Mouse (Mus musculus): ENCODE data around the gene Atf3.

Gene Atf3

DNA sequence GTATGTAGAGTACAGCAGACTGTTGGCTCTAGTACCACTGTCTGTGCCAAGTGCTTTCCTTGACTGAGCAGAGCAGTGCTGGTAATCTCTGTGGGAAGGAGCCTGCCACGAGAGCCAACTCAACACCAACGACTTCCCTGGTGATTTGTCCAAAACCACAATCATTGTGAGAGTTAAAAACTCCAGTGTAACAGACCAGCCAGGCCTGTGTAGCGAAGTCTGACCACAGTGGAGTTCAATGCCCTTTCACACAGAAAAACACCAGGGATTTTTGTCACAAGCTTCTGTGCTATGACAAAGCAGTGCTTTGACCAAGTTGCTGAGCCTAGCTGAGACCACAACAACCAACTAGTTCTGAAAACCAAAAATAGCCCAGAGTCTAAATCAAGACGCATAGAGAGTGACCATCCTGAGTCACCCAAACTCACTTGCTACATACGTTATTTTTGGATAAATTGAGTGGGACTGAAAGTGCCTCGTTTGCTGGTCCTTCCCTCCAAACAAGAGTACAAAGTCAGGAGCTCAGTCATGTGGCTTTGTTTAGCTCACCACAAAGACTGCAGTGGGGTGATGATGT, 12.6 kb upstream of the Atf3 start:
- DNase-seq (ENCODE audit: low spot score): no peak

DNA sequence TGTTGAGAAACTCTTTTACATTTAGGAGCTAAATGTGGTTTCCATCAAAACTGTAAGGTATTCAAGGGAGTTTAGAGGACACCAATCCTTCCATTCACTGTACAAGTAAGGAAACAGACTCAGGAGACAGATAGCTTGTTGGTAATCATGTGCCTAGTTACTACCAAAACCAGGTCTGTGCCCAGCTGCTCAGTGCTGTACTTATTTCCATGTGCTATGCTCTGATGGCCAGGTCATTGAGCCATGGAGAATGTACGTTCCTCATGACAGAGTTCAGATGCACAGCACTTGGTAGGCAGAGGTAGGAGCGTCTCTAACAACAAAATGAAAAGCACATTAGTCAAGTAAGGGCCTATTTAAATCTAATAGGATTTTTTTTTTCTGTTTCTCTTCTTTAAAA, 8.7 kb upstream of the Atf3 start:
- DNase-seq (ENCODE audit: low spot score): no peak

DNA sequence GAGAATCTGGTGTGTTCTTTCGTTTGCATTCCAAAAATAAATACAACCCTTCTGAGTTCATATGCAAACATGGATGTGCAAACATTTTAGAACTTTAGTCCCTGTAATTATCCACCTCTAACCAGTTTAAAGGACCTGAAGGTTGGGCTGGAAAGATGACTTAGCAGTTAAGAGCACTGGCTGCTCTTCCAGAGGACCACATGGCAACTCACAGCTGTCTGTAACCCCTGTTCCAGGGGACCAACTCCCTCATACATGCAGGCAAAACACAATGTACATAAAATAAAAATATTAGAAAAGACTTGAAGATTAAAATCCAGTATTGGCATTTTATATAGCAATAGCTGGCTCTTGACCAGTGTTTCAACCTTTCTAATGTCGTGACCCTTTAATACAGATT, 7.9 kb upstream of the Atf3 start:
- DNase-seq (ENCODE audit: low spot score): no peak

DNA sequence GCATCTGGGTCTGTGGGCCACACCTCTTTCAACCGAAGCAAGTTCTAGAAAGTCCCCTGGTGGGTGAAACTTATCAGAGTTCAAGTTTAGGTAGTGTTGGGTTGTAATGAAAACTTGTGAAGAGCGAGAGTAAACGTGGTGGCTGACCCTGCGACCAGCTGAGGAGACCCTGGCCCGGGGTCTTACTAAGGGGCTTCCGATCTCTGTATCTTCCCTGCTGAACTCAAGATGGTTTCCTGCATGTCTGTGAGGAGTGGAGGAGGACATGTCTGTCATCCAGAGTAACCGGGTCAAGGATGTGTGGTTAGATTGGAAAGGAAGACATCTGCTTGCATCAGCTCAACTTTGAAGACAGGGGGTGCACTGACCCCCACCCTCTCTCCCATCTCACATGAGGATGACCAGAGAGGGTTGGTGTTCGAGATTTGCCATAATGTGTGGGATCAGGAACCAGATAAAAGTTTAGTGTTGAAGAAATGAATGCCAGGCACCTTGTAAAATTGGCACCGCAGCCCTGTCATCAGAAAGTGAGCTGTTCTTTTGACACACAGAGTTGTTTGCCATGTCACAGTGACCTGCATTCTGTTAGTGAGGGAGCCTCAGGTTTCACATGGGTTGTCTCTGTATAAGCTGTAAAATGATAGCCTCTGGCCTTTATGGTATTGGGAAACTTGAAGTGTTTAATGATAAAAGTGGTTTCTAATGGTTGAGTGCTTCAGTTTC, 7.3 kb upstream of the Atf3 start:
- no peak for DNase-seq (ENCODE audit: low spot score)

DNA sequence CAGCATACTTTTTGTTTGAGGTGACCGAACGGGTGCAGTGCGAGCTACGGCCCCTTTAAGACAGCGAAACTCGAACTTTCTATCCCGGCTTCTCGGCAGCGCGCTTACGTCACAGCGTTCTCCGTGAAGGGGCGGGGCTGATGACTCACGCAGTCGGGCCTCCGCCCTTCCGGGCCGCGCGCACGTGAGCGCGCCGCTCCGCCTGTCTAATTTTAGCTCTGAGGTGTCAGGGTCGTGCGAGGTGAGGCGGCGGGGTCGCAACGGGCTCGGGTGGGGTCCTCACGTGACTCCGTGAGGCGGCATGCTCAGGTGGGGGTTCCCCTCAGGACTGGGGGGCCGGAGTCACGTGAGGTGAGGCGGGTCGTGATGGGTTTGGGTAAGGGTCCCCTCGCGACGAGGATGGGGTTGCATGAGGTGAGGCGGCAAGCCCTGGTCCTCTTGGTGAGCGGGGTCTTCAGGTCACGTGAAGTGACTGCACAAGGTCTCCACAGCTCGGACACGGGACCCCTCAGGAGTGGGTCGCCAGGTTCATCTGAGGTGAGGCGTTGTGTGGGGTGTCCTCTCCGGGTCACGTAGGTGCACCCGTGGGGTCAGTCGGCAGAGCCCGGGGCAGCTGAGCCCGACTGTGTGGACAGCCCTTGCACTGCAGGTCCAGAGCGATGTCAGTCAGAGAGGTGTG, 6.6 kb upstream of the Atf3 start:
- peak; percentile 83 for DNase-seq (ENCODE audit: low spot score)

DNA sequence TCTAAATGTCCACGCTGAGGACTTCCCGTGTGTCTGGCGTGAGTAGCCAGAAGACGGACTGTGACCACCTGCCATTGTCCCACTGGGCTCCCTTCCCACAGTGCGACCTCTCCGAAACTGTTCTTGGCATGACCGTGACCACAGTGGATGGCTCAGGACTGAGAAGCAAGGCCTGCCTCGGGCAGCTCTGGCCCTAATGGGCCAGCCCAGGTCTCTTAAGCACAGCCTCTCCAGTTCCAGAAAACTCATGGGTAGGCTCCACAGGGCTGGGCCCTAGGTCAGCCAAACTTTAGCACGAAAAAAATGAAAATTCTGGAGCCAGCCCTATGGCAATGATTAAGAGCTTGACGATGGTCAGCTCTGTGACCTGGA, 6.1 kb upstream of the Atf3 start:
- DNase-seq (ENCODE audit: low spot score): no peak

DNA sequence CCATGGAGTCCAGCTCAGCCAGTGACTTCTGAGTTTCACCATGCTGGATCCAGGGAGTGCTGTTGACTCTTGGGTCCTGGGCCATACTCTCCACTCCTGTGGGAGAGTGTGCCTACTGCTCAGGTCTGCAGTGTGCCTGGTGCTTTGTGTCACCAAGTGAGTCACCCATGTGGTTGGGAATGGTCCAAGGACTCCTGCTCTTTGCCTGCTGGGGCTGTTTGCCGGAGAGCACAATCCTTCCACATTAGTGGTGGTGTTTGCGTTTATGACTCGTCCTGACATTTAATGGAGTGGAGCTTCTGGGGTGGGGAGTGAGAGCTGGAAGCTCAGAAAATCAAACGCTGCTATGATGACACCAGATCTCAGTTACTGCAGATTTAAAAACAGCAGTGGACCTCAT, 4.2 kb upstream of the Atf3 start:
- no peak for DNase-seq (ENCODE audit: low spot score)

DNA sequence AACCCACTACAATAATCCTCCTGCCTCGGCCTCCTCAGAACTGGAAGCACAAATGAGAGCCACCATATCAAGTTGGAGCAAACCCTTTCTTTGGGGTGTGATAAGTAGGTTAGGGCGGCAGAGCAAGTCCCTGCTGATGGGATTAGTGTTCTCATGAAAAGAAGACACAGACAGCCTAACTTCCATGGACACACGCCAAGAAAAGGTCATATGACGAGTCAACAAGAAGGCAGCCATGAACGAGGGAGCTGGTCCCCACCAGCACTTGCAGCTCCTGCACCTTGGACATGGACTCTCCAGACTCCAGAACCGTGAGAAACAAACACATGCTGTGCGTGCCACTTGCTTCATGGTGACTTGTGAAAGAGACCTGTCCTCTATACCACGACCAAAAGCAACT, 2.7 kb upstream of the Atf3 start:
- no peak for DNase-seq (ENCODE audit: low spot score)

DNA sequence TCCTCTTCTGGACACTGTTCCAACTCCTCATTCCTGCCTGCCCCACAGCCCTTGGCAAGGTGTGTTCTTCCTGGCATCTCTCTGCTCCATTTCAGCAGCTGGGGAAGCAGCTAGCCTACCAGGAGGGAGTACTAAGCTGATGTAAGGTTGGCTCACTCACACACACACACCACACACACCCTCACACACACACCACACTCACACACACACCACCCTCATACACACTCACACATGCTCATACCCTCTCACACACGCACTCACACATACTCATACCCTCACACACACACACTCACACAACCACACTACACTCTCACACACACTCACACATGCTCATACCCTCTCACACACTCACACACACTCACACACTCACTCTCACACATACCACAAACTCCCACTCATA, 1.9 kb upstream of the Atf3 start:
- no peak for DNase-seq (ENCODE audit: low spot score)

DNA sequence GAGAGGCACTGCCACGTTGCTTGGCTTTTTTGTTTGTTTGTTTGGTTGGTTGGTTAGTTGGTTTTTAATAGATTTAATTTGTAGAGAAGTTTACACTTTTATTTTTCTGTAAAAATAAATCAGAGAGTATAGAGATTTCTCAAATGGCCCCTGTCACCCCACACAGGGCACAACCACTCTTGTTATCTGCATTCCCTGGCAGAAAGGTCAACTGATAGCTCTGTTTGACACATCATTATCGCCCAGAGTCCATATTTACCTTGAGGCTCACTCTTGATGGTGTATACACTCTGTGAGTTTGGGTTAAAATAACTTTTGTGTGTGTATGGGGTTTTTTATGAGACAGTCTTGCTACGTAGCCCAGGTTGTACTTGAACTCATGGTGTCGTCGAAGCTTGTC, 744 bp upstream of the Atf3 start:
- no peak for DNase-seq (ENCODE audit: low spot score)

DNA sequence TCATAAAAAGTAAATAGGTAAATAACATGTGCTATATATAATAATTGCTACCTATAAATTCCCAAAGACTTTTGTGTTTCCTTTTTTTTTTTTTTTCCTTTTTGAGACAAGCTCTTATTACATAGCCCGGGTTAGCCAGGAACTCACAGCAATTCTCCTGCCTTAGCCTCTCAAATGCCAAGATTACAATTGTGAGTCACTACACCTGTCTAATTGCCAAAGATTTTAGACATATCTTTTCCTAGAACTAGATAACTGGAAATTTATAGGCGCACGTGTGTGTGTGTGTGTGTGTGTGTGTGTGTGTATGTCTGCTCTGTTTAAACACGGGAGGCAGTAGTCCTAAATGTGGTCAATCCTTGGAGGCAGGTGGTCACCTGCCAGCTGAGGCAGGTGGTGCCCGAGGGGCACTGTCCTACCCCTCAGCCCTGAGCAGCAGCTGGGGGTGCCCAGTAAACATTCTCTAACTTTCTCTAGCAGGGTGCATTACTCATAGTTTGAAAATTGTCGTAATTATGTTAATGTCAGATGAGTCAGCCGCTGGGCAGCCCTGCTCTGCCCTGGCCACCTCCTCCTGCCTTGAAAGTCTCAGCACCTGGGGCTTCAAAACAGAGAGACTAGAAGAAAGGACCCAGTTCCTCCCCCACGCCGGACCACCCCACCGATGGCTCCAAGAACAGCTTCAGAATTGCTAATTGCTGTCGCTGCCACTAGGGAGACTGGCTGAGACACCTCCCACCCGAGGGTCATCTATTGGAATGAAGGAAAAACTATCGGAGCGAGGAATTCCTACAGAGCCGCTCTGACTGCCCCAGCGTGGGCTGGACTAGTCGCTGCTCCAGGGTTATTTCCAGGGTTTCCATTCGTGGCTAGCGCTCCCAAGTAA, 1.8 kb downstream of the Atf3 start:
- DNase-seq (ENCODE audit: low spot score): no peak

DNA sequence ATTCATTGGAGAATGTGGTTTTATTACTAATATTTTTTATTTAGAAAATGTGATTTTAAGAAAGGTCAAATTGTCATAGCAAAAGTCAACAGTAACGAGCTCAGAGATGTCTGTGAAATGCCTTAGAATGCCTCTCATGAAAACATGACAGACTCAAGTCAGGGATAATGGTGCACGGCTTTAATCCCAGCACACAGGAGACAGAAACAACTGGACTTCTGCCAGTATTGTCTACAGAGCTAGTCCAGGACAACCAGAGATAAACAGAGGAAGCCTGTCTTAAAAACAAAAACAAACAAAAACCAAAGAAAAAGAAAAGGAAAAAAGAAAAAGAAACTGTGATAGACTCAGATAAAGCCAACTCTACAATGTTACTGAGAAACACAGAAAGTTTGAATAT, 6.7 kb downstream of the Atf3 start:
- no peak for DNase-seq (ENCODE audit: low spot score)

DNA sequence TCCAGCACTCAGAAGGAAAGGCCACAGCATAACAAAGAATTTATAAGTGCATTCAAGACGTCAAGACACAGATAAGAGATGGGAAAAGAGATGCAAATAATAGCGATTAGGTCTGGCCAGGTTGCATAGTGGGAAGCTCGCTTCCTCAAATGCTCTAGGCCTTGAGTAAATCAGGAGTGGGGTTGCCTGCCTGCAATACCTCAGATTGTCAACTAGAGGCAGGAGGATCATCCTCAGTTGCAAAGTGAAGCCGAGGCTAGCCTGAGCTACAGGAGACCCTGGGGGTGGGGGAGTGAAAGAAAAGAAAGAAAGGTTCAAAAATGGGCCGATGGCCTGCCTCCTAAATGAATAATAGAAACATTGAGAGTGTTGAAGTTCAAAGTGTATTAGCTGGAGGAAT, 12.0 kb downstream of the Atf3 start:
- no peak for DNase-seq (ENCODE audit: low spot score)

DNA sequence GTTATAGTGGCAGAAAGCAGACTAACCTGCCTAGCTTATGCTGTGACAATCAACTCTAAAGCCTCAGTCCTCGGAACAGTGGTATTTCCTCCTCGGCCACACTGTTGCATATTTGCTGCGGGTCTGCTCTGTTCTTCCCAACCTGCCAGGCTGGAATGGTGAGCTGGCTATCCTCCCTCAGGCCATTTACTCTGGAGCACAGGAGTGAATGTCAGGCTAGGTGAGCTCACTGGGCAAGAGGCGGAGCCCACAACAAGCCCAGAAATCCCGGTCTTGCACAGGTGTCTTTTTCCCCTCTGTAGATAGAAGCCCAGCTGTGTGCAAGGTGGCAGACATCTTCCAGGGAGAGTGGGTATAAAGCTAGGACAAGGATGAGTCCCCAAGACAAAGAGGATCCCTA, 13.0 kb downstream of the Atf3 start:
- DNase-seq (ENCODE audit: low spot score): no peak

DNA sequence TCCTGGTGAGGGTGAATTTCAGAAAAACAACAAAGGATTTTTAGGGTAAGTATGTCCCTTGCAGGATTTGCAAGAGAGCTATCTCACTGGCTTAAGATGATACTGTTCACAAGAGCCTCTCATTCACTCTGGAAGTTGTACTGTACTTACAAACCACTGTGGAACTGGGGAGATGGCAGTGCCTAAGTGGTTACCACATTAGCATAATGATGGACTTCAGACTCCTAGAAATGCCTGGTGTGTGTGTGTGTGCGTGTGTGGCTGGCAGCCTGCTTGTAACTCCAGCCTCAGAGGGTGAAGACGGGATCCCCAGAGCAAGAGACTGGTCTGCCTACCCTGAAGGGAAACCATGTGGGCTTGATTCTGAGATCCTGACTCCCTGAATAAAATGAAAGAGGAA, 14.3 kb downstream of the Atf3 start:
- no peak for DNase-seq (ENCODE audit: low spot score)

DNA sequence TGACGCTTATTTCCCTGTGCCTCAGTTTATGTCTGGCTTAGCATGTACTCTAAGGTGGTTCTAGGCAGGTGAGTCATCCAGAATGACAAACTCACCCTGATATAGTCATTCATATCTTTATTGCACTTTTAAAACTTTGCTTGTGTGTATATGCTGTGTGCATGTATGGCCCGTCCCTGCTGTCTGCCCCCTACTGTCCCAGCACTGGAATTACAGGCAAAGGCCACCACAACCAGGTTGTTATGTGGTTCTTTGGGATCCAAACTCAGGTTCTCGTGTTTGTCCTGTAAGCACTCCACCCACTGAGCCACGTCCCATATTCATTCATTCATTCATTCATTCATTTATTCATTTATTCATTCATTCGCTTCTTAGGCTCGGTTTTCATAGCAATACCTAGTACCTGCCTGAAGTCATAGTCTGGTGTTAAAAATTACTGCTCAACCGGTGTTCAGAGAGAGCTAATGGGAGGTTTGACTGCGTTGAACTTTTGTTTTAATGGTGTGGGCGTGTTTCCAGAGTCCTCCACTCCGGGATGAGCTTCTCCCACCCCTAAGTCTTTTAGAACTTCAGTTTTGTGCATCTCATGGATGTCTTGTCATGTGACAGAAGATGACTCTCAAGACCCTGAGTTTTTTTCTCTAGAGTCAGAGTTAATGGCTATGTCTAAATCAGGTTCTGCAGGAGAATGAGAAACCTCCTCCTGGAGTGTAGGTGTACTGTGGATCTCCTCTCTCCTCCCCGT, 15.5 kb downstream of the Atf3 start:
- no peak for DNase-seq (ENCODE audit: low spot score)

DNA sequence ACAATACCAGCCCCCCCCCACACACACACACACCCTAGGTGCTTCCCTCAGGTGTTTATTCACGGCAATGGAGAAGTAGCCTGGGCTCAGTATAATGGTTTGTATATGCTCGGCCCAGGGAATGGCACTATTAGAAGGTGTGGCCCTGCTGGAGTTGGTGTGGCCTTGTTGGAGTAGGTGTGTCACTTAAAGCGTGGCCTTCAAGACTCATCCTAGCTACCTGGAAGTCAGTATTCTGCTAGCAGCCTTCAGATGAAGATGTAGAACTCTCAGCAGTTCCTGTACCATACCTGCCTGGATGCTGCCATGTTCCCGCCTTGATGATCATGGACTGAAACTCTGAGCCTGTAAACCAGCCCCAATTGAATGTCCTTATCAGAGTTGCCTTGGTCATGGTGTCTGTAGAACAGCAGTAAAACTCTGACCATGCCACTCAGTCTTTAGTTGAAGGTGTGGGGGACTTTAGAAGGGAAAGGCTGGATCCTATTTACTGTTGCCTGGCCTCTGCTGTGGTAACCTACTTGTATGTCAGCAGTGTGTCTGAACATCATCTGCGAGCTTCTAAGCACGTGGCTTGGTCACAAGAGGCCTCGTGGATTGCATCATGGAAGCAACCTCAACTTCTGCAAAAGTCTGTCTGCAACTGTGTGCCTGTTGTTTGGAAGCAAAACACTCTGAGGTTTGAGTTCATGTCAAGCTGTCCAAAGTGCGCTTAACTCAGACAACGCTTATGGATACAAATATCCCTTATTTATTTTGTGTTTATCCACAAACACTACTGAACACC, 16.8 kb downstream of the Atf3 start:
- no peak for DNase-seq (ENCODE audit: low spot score)

DNA sequence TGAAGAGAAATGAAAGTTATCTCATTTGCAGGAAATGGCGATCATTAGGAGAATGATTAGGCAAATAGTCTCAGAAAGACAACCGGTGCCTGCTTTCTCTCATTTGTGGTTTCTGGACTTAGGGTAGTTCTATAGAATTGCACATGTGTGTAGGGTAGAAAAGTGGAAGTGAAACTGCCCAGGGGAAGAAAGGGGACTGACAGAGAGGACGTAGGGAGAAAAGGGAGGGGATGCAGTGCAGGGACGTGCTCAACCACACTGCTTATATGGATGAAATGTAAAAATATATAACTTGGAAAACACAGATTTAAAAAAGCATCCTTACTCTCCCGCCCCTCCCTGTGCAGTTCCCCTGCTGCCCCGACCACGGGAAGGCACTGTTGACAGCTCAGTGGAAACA, 19.9 kb downstream of the Atf3 start:
- no peak for DNase-seq (ENCODE audit: low spot score)

DNA sequence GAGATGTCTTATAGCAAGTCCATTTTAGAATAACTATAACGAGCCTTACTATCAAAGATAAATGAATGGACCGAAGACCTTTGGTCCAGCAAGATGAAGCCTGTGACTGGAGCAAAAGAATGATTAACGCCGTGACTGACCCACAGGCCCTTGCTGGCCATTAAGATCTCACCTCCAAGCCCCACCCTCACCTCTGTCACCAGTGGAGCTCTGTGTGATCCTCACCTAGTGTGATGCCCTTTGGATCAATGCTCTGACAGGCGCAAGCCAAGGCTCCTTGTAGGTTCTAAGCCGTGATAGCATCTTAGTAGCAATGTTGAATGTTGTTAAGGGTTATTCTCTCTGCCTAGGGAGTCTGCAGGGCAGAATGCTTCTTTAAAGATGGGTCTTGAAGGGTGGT, 21.8 kb downstream of the Atf3 start:
- DNase-seq (ENCODE audit: low spot score): no peak

DNA sequence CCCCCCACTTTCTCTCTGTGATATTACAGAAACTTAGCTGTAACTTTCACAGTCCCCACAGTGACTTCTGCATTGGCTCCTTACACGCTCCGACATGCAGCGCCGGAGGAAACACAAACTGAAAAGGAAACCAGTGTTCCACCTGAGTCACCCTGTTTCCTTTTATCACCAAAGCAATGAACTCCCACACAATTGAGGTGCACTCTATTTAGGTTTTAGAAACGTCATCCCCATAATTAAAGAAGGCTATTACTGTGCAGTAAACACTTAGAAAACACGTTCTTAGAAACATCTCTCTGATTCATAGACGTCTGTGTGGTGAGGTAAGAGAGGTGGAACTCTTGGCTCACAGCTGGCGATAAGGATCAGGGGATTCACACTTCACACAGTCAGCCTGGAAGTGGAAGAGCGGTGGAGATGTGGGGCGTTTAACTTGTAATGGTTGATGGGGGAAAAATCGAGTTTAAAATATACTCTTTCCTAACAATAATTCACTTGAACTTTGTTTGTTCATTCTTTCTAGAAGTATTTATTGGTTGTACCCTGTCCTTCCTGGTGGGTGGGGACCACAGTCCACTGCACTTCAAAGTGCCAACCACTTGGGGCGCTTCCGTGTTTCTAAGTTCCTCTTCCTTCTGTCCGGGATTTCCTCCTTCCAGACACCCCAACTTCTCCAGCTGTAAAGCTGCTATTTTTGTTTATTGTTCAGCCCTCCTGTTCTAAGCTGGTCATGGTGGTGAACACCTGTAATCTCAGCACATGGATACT, 24.0 kb downstream of the Atf3 start:
- no peak for DNase-seq (ENCODE audit: low spot score)

DNA sequence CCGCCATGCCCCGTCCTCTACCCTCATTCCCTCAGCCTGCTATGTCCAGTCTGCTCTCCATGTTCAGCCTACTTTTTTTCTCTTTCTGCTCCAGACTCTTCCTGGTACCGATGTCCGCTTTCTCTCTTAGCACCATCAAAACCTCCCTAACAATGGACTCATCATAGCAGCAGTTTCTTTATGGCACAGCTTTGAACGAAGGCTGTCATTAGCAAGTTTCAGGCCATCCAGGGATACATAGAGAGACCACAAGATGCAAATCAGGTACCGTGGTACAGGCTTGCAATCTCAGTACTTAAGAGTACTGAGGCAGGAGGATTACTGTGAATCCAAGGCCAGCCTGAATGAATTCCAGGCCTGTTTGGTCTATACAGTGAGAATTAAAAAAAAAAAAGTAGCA, 25.1 kb downstream of the Atf3 start:
- no peak for DNase-seq (ENCODE audit: low spot score)

Measured in ovary, postnatal 10 days (tissue).